Comparison of ENCODE assay signal across 10 mouse cellular contexts in genomic region chr4:117680963-117681362, GRCm38 (mm10). TPM values are rescaled to one million over a fixed set of nuclear protein-coding genes. Genes with fewer than 3 reads are reported as not detected.
A peak's percentile ranks its signal among the peaks of the same experiment; 100 is the strongest.
DNase-seq lines count a peak whose midpoint lies in the region; ATAC-seq lines count a peak whose summit lies in the region.
"Had no signal": no experiment of that assay in that cellular context is flagged by ENCODE, and none has a peak within 500 bp of the region (broad histone marks: within the 10 kb centered on the region; RNA-seq: fewer than 3 reads in every experiment).

No protein-coding gene starts in this region.

- H3K9ac ChIP-seq in midbrain, embryonic 11.5 days (ENCODE audit: low read length) = no peak overlapping the region
- H3K9ac ChIP-seq in stomach, embryonic 14.5 days (replicated peaks; ENCODE audit: low read depth, low read length) = no peak overlapping the region

- no peak for ATAC-seq in erythroblast, adult 5-6 weeks (replicated peaks; ENCODE audit: low FRiP score, poor library complexity, severe bottlenecking)
- no peak for ATAC-seq in midbrain, embryonic 11.5 days (ENCODE audit: low FRiP score)
- no peak for ATAC-seq in stomach, embryonic 14.5 days (ENCODE audit: insufficient number of reproducible peaks, insufficient read depth, low FRiP score, low read depth)

- H3K4me3 ChIP-seq in erythroblast, embryonic 14.5 days (replicated peaks) = peak overlapping the region; percentile 68
- peak overlapping the region; percentile 98 for H3K4me3 ChIP-seq in midbrain, embryonic 10.5 days
- H3K4me3 ChIP-seq in midbrain, embryonic 11.5 days (ENCODE audit: low read depth, low read length) = no peak overlapping the region
- H3K4me3 ChIP-seq in limb, embryonic 10.5 days = peak overlapping the region; percentile 91
- H3K4me3 ChIP-seq in stomach, embryonic 14.5 days (ENCODE audit: low read depth, low read length) = peak overlapping the region; percentile 71; the same call in 1 of the 2 replicates

- H3K9me3 ChIP-seq in erythroblast, embryonic 14.5 days (ENCODE audit: control insufficient read depth, low read length) = no peaks in the 10 kb centered on the region
- H3K9me3 ChIP-seq in midbrain, embryonic 10.5 days (replicated peaks) = no peaks in the 10 kb centered on the region
- H3K9me3 ChIP-seq in midbrain, embryonic 11.5 days (ENCODE audit: control insufficient read depth, low read length) = no peaks in the 10 kb centered on the region
- no peaks in the 10 kb centered on the region for H3K9me3 ChIP-seq in limb, embryonic 10.5 days (replicated peaks)
- no peaks in the 10 kb centered on the region for H3K9me3 ChIP-seq in stomach, embryonic 14.5 days (ENCODE audit: control insufficient read depth, low read depth, low read length)

- no peaks in the 10 kb centered on the region for H3K27me3 ChIP-seq in erythroblast, embryonic 14.5 days (ENCODE audit: control insufficient read depth)
- no peaks in the 10 kb centered on the region for H3K27me3 ChIP-seq in midbrain, embryonic 10.5 days (ENCODE audit: low read depth, poor library complexity, severe bottlenecking)
- no peaks in the 10 kb centered on the region for H3K27me3 ChIP-seq in midbrain, embryonic 11.5 days (ENCODE audit: control insufficient read depth, insufficient read depth, low read length)
- no peaks in the 10 kb centered on the region for H3K27me3 ChIP-seq in limb, embryonic 10.5 days (ENCODE audit: low read depth, poor library complexity, severe bottlenecking)
- H3K27me3 ChIP-seq in stomach, embryonic 14.5 days (ENCODE audit: control insufficient read depth, insufficient read depth, low read length) = no peaks in the 10 kb centered on the region

- no peak overlapping the region for H3K4me2 ChIP-seq in midbrain, embryonic 11.5 days
- H3K4me2 ChIP-seq in stomach, embryonic 14.5 days (replicated peaks; ENCODE audit: low read depth, low read length) = peak overlapping the region; percentile 83

- no peak overlapping the region for H3K27ac ChIP-seq in midbrain, embryonic 10.5 days (replicated peaks)
- H3K27ac ChIP-seq in midbrain, embryonic 11.5 days (ENCODE audit: low read depth, low read length) = no peak overlapping the region
- H3K27ac ChIP-seq in limb, embryonic 10.5 days = no peak overlapping the region
- H3K27ac ChIP-seq in stomach, embryonic 14.5 days (ENCODE audit: low read length) = no peak overlapping the region

- no peak for DNase-seq in midbrain, embryonic 10.5 days (ENCODE audit: low spot score)
- DNase-seq in midbrain, embryonic 11.5 days (ENCODE audit: low spot score, missing footprints) = no peak
- no peak for DNase-seq in limb, embryonic 10.5 days (ENCODE audit: low spot score)
- DNase-seq in embryo, embryonic 9.5 days (ENCODE audit: extremely low spot score) = no peak
- no peak for DNase-seq in Muller cell, postnatal 12 days (ENCODE audit: inconsistent ontology term)
- DNase-seq: cerebellum, adult 11 months; left cerebral cortex, postnatal 4 days had no signal

- H3K36me3 ChIP-seq in erythroblast, embryonic 14.5 days (ENCODE audit: control insufficient read depth) = peaks cover 52% of the 10 kb centered on the region
- peaks cover 49% of the 10 kb centered on the region for H3K36me3 ChIP-seq in midbrain, embryonic 10.5 days
- H3K36me3 ChIP-seq in midbrain, embryonic 11.5 days (ENCODE audit: control insufficient read depth, insufficient read depth, low read length) = peaks cover 5% of the 10 kb centered on the region; the same call in 1 of the 2 replicates
- peaks cover 50% of the 10 kb centered on the region for H3K36me3 ChIP-seq in limb, embryonic 10.5 days
- H3K36me3 ChIP-seq in stomach, embryonic 14.5 days (ENCODE audit: control insufficient read depth, insufficient read depth, low read length) = peaks cover 37% of the 10 kb centered on the region

- peaks cover 31% of the 10 kb centered on the region for H3K4me1 ChIP-seq in erythroblast, embryonic 14.5 days (ENCODE audit: control insufficient read depth)
- H3K4me1 ChIP-seq in midbrain, embryonic 10.5 days = peaks cover 21% of the 10 kb centered on the region
- H3K4me1 ChIP-seq in midbrain, embryonic 11.5 days (ENCODE audit: control insufficient read depth, insufficient read depth, low read length) = peaks cover 4% of the 10 kb centered on the region
- H3K4me1 ChIP-seq in limb, embryonic 10.5 days = peaks cover 19% of the 10 kb centered on the region
- peaks cover 6% of the 10 kb centered on the region; the same call in 1 of the 2 replicates for H3K4me1 ChIP-seq in stomach, embryonic 14.5 days (ENCODE audit: control insufficient read depth, insufficient read depth, low read length)

- WGBS in midbrain, embryonic 10.5 days = 83% methylated on average over 6 of the region's 6 CpGs
- 84% methylated on average over 6 of the region's 6 CpGs for WGBS in midbrain, embryonic 11.5 days
- 80% methylated on average over 6 of the region's 6 CpGs for WGBS in limb, embryonic 10.5 days
- WGBS in stomach, embryonic 14.5 days = 75% methylated on average over 6 of the region's 6 CpGs

RNA-seq across cellular contexts. Expression of gene Dmap1, which starts 1.1 kb away (rescaled TPM):
- 1.7 and 2.1 TPM in 2 replicates for polyA plus RNA-seq in erythroblast, embryonic 14.5 days (2012)
- total RNA-seq in erythroblast, adult 5-6 weeks (2015; ENCODE audit: low replicate concordance) = 5.6 and 9.8 TPM in 2 replicates
- 6.7 and 17.0 TPM in 2 replicates for total RNA-seq in erythroblast, adult 5-6 weeks (2017; ENCODE audit: low replicate concordance)
- 74.3 and 80.7 TPM in 2 replicates for polyA plus RNA-seq in midbrain, embryonic 10.5 days (2016; fragmentation: Nextera tagmentation; extraction: Ambion mirVana)
- polyA plus RNA-seq in midbrain, embryonic 11.5 days (2014; fragmentation: Nextera tagmentation; extraction: Ambion mirVana) = 80.7 and 81.2 TPM in 2 replicates
- polyA plus RNA-seq in limb, embryonic 10.5 days (2016; fragmentation: Nextera tagmentation; extraction: Ambion mirVana) = 89.7 and 92.2 TPM in 2 replicates
- polyA plus RNA-seq in stomach, embryonic 14.5 days (2014; fragmentation: Nextera tagmentation; extraction: Ambion mirVana) = 67.9 TPM in 2 replicates

RNA-seq across cellular contexts. Expression of gene Gm12845, which starts 43.2 kb away (rescaled TPM):
- polyA plus RNA-seq in erythroblast, embryonic 14.5 days (2012) = not detected in 2 replicates
- not detected in 2 replicates for total RNA-seq in erythroblast, adult 5-6 weeks (2015; ENCODE audit: low replicate concordance)
- not detected in 2 replicates for total RNA-seq in erythroblast, adult 5-6 weeks (2017; ENCODE audit: low replicate concordance)
- not detected in 2 replicates for polyA plus RNA-seq in midbrain, embryonic 10.5 days (2016; fragmentation: Nextera tagmentation; extraction: Ambion mirVana)
- not detected in 2 replicates for polyA plus RNA-seq in midbrain, embryonic 11.5 days (2014; fragmentation: Nextera tagmentation; extraction: Ambion mirVana)
- polyA plus RNA-seq in limb, embryonic 10.5 days (2016; fragmentation: Nextera tagmentation; extraction: Ambion mirVana) = not detected in 2 replicates
- not detected in 2 replicates for polyA plus RNA-seq in stomach, embryonic 14.5 days (2014; fragmentation: Nextera tagmentation; extraction: Ambion mirVana)
- total RNA-seq: left cerebral cortex, postnatal 4 days had no signal

Comparison
In these comparisons a context has a peak if more than half of its experiments do, and no peak if none do; other contexts are left out.
1. RNA of gene Dmap1, which starts 1.1 kb away (polyA plus RNA-seq): 89.7 to 92.2 TPM in limb, embryonic 10.5 days, 80.7 to 81.2 TPM in midbrain, embryonic 11.5 days, 74.3 to 80.7 TPM in midbrain, embryonic 10.5 days and 67.9 TPM in stomach, embryonic 14.5 days; 1.7 to 2.1 TPM in erythroblast, embryonic 14.5 days; every median in the first group is over 10 times any median in the second.